Mouse (Mus musculus): Measurements from ENCODE around the gene Galnt15.
"Not testable (repeated sequence)": the region's sequence is repeated elsewhere in the genome, so short reads cannot be mapped to it uniquely, and the experiment has no call there.

Galnt15 gene

GRCm38 (mm10) chr14:32036482-32036881 lies 7.7 kb downstream of the Galnt15 start:
- DNase-seq (ENCODE audit: low spot score): no peak

- DNase-seq (ENCODE audit: low spot score): no peak
Measured at GRCm38 (mm10) chr14:32037661-32038252, 9.0 kb downstream of the Galnt15 start.

GRCm38 (mm10) chr14:32042108-32042507 lies 13.3 kb downstream of the Galnt15 start:
- no peak for DNase-seq (ENCODE audit: low spot score)

- DNase-seq (ENCODE audit: low spot score): no peak
Measured at GRCm38 (mm10) chr14:32046357-32046756, 17.6 kb downstream of the Galnt15 start.

- no peak for DNase-seq (ENCODE audit: low spot score)
Measured at GRCm38 (mm10) chr14:32050171-32050570, 21.4 kb downstream of the Galnt15 start.

- DNase-seq (ENCODE audit: low spot score): no peak
Measured at GRCm38 (mm10) chr14:32053895-32054294, 25.1 kb downstream of the Galnt15 start.

GRCm38 (mm10) chr14:32054788-32055187 lies 26.0 kb downstream of the Galnt15 start:
- no peak for DNase-seq (ENCODE audit: low spot score)

GRCm38 (mm10) chr14:32055781-32056180 lies 27.0 kb downstream of the Galnt15 start:
- no peak for DNase-seq (ENCODE audit: low spot score)

GRCm38 (mm10) chr14:32056675-32057074 lies 27.9 kb downstream of the Galnt15 start:
- DNase-seq (ENCODE audit: low spot score): no peak

- no peak for DNase-seq (ENCODE audit: low spot score)
Measured at GRCm38 (mm10) chr14:32057664-32058063, 28.9 kb downstream of the Galnt15 start.

GRCm38 (mm10) chr14:32061398-32061797 lies 32.6 kb downstream of the Galnt15 start:
- no peak for DNase-seq (ENCODE audit: low spot score)

GRCm38 (mm10) chr14:32072807-32073206 lies 44.0 kb downstream of the Galnt15 start:
- no peak for DNase-seq (ENCODE audit: low spot score)

- DNase-seq (ENCODE audit: low spot score): no peak
Measured at GRCm38 (mm10) chr14:32073211-32073685, 44.5 kb downstream of the Galnt15 start.

- no peak for DNase-seq (ENCODE audit: low spot score)
Measured at GRCm38 (mm10) chr14:32073901-32074300, 45.1 kb downstream of the Galnt15 start.

GRCm38 (mm10) chr14:32076896-32077575 lies 48.2 kb downstream of the Galnt15 start:
- no peak for DNase-seq (ENCODE audit: low spot score)

- no peak for DNase-seq (ENCODE audit: low spot score)
Measured at GRCm38 (mm10) chr14:32081026-32081425, 52.2 kb downstream of the Galnt15 start.

- no peak for DNase-seq (ENCODE audit: low spot score)
Measured at GRCm38 (mm10) chr14:32082891-32083290, 54.1 kb downstream of the Galnt15 start.

- no peak for DNase-seq (ENCODE audit: low spot score)
Measured at GRCm38 (mm10) chr14:32083466-32083865, 54.7 kb downstream of the Galnt15 start.

- peak; percentile 25 for DNase-seq (ENCODE audit: low spot score)
Measured at GRCm38 (mm10) chr14:32084761-32085485, 56.1 kb downstream of the Galnt15 start, which contains the start of gene Oxnad1. Oxnad1 (plus strand) TSS chr14:32085374.

GRCm38 (mm10) chr14:32085486-32086201 lies 56.9 kb downstream of the Galnt15 start, which contains the start of gene Dph3:
Dph3 (minus strand) TSS chr14:32085729.
- DNase-seq (ENCODE audit: low spot score): peak; percentile 97

- no peak for DNase-seq (ENCODE audit: low spot score)
Measured at GRCm38 (mm10) chr14:32086226-32086625, 57.4 kb downstream of the Galnt15 start.

- DNase-seq (ENCODE audit: low spot score): not testable (repeated sequence)
Measured at GRCm38 (mm10) chr14:32087584-32088248, 58.9 kb downstream of the Galnt15 start.
